Mouse (Mus musculus) spleen, postnatal 4 days (tissue): Measurements from ENCODE around the gene Nav2.

Experiments used
- DNase-seq, 2 experiments: peaks; one replicate each; pipeline ENCODE4 v3.0.0; 2022; ENCODE audit warnings: low spot score in 2 of 2

The Nav2 gene

GRCm38 (mm10) chr7:49052871-49053618 lies 144.5 kb downstream of the Nav2 start:
- no peak for DNase-seq

- DNase-seq = no peak
Measured at GRCm38 (mm10) chr7:49055273-49055672, 146.8 kb downstream of the Nav2 start.

GRCm38 (mm10) chr7:49058304-49059012 lies 149.9 kb downstream of the Nav2 start:
- DNase-seq = no peak

- no peak for DNase-seq
Measured at GRCm38 (mm10) chr7:49064792-49065521, 156.4 kb downstream of the Nav2 start.

GRCm38 (mm10) chr7:49065621-49066475 lies 157.3 kb downstream of the Nav2 start:
- no peak for DNase-seq

- no peak for DNase-seq
Measured at GRCm38 (mm10) chr7:49066828-49067227, 158.3 kb downstream of the Nav2 start.

GRCm38 (mm10) chr7:49069396-49069961 lies 161.0 kb downstream of the Nav2 start:
- DNase-seq = no peak

- DNase-seq = no peak
Measured at GRCm38 (mm10) chr7:49070621-49071020, 162.1 kb downstream of the Nav2 start.

- DNase-seq = no peak
Measured at GRCm38 (mm10) chr7:49071141-49071567, 162.6 kb downstream of the Nav2 start.

- no peak for DNase-seq
Measured at GRCm38 (mm10) chr7:49075333-49075934, 166.9 kb downstream of the Nav2 start.

- no peak for DNase-seq
Measured at GRCm38 (mm10) chr7:49076283-49076694, 167.8 kb downstream of the Nav2 start.

- DNase-seq = no peak
Measured at GRCm38 (mm10) chr7:49078930-49079329, 170.4 kb downstream of the Nav2 start.

GRCm38 (mm10) chr7:49082585-49083165 lies 174.2 kb downstream of the Nav2 start:
- no peak for DNase-seq

GRCm38 (mm10) chr7:49084768-49085167 lies 176.3 kb downstream of the Nav2 start:
- no peak for DNase-seq

- no peak for DNase-seq
Measured at GRCm38 (mm10) chr7:49085759-49086158, 177.2 kb downstream of the Nav2 start.

GRCm38 (mm10) chr7:49087154-49087553 lies 178.6 kb downstream of the Nav2 start:
- no peak for DNase-seq

- DNase-seq = no peak
Measured at GRCm38 (mm10) chr7:49088198-49088912, 179.8 kb downstream of the Nav2 start.

GRCm38 (mm10) chr7:49091371-49091770 lies 182.9 kb downstream of the Nav2 start:
- no peak for DNase-seq

- no peak for DNase-seq
Measured at GRCm38 (mm10) chr7:49091921-49092320, 183.4 kb downstream of the Nav2 start.

GRCm38 (mm10) chr7:49093596-49093995 lies 185.1 kb downstream of the Nav2 start:
- DNase-seq = no peak
